Mouse (Mus musculus) heart, postnatal 10 days (tissue): ENCODE results near the gene Psd4. TPM values are rescaled to one million over a fixed set of nuclear protein-coding genes. Genes with fewer than 3 reads are reported as not detected.

ENCODE experiments used
- DNase-seq, 2 experiments: peaks; one replicate each; pipeline ENCODE4 v3.0.0; 2021
- intact Hi-C: fragments of 180-260 bp; cut with DNase I; formaldehyde crosslinking; loops from one replicate; pipeline ENCODE4 v1.15.1; 2025
- total RNA-seq, 2 experiments: library from RNA; stranded (reverse); gene quantifications; 2 replicates each; pipeline ENCODE4 v1.2.3; 2021

Gene Psd4
- total RNA-seq, 2 experiments from 2014 or later: 1.3 to 2.2 TPM

GRCm38 (mm10) chr2:24427866-24428675 lies 60.7 kb downstream of the Psd4 start:
- intact Hi-C loops: no loop called here
- DNase-seq: no peak

GRCm38 (mm10) chr2:24429806-24430205 lies 62.4 kb downstream of the Psd4 start:
- DNase-seq: no peak
- intact Hi-C loops: no loop called here

- intact Hi-C loops: no loop called here
These were observed 67.3 kb downstream of the Psd4 start for GRCm38 (mm10) chr2:24434670-24435069.

GRCm38 (mm10) chr2:24435699-24436098 lies 68.3 kb downstream of the Psd4 start:
- intact Hi-C loops: no loop called here

More at GRCm38 (mm10) chr2:24434670-24435069, 67.3 kb downstream of the Psd4 start:
- DNase-seq: no peak

GRCm38 (mm10) chr2:24440056-24440455 lies 72.7 kb downstream of the Psd4 start:
- intact Hi-C loops: no loop called here
- DNase-seq: no peak

More at GRCm38 (mm10) chr2:24435699-24436098, 68.3 kb downstream of the Psd4 start:
- DNase-seq: no peak

GRCm38 (mm10) chr2:24441899-24442298 lies 74.5 kb downstream of the Psd4 start:
- no peak for DNase-seq
- intact Hi-C loops: no loop called here

GRCm38 (mm10) chr2:24442303-24442925 lies 75.0 kb downstream of the Psd4 start:
- intact Hi-C loops: no loop called here
- no peak for DNase-seq

GRCm38 (mm10) chr2:24443256-24443790 lies 75.9 kb downstream of the Psd4 start:
- intact Hi-C loops: no loop called here
- DNase-seq: no peak

GRCm38 (mm10) chr2:24449111-24449510 lies 81.7 kb downstream of the Psd4 start:
- intact Hi-C loops: no loop called here
- no peak for DNase-seq

GRCm38 (mm10) chr2:24453206-24453605 lies 85.8 kb downstream of the Psd4 start:
- intact Hi-C loops: no loop called here
- peak; percentile 50 for DNase-seq

- intact Hi-C loops: no loop called here
- no peak for DNase-seq
These were observed 87.1 kb downstream of the Psd4 start for GRCm38 (mm10) chr2:24454429-24455011.

GRCm38 (mm10) chr2:24455057-24455855 lies 87.9 kb downstream of the Psd4 start:
- intact Hi-C loops: no loop called here
- DNase-seq: no peak

GRCm38 (mm10) chr2:24456841-24457240 lies 89.5 kb downstream of the Psd4 start:
- intact Hi-C loops: no loop called here

GRCm38 (mm10) chr2:24460112-24460807 lies 92.9 kb downstream of the Psd4 start:
- intact Hi-C loops: no loop called here
- DNase-seq: no peak

More at GRCm38 (mm10) chr2:24456841-24457240, 89.5 kb downstream of the Psd4 start:
- DNase-seq: no peak

- DNase-seq: no peak
- intact Hi-C loops: no loop called here
These were observed 93.4 kb downstream of the Psd4 start for GRCm38 (mm10) chr2:24460808-24461127.

Other genes starting within 250 kb of the Psd4 start
- gene Il1f8, start 214.4 kb upstream of the Psd4 start, total RNA-seq: not detected
- gene Il1f9, start 181.1 kb upstream of the Psd4 start, total RNA-seq: not detected
- gene Il1f6, start 152.2 kb upstream of the Psd4 start, total RNA-seq: not detected
- gene Il1f5, start 90.6 kb upstream of the Psd4 start, total RNA-seq: not detected
- gene Il1f10, start 76.4 kb upstream of the Psd4 start, total RNA-seq: not detected
- under 1 TPM in 1 of 2 experiments, not detected in 1; 0.20 TPM for gene Il1rn, start 30.7 kb upstream of the Psd4 start, total RNA-seq
- not detected for gene Pax8, start 108.0 kb downstream of the Psd4 start, total RNA-seq